19 mouse cellular contexts compared by ENCODE assay signal in the genomic region with DNA sequence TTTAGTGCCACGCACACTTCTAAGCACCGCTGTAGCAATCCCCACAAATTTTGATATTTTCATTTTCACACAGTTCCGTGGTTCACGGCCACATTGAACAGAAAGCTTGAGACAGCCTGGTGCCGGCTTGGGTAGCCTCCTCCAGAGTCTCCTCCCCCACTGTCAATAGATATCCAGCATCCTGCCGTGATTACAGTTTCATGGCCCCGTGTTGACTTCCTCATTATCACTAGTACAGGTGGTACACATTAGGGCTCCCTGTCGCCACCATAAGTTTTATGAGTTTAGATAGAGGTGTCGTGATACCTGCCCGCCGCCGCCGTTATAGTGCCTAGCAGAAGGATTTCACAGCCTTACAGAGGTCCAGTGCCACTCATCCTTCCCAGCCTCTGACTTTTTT.
"Had no signal": no experiment of that assay in that cellular context is flagged by ENCODE, and none has a peak within 500 bp of the region (broad histone marks: within the 10 kb centered on the region; RNA-seq: fewer than 3 reads in every experiment).

No protein-coding gene starts in this region.

- H3K9ac ChIP-seq: liver, embryonic 15.5 days; liver, postnatal 0 days; lung, embryonic 15.5 days; midbrain, embryonic 13.5 days; midbrain, embryonic 15.5 days; neural tube, embryonic 12.5 days had no signal

- H3K4me3 ChIP-seq: liver, embryonic 15.5 days; lung, embryonic 15.5 days; megakaryocyte, embryonic 14.5 days; midbrain, embryonic 13.5 days; midbrain, embryonic 15.5 days; neural tube, embryonic 12.5 days had no signal

- H3K27me3 ChIP-seq: liver, embryonic 15.5 days; lung, embryonic 15.5 days; megakaryocyte, embryonic 14.5 days; midbrain, embryonic 13.5 days; midbrain, embryonic 15.5 days; neural tube, embryonic 12.5 days had no signal

- H3K27ac ChIP-seq: liver, embryonic 15.5 days; lung, embryonic 15.5 days; macrophage; midbrain, embryonic 13.5 days; midbrain, embryonic 15.5 days; neural tube, embryonic 12.5 days had no signal

- DNase-seq: liver, postnatal 0 days; lung, adult 2 months; lung, postnatal 14 days; lung, postnatal 36 days; right cerebral cortex, postnatal 25 days; right cerebral cortex, postnatal 4 days; spleen, adult 18-20 months; thymus, adult 18-20 months; thymus, postnatal 25 days; thymus, postnatal 4 days had no signal

- H3K4me2 ChIP-seq: liver, embryonic 15.5 days; lung, embryonic 15.5 days; midbrain, embryonic 11.5 days; midbrain, embryonic 13.5 days; midbrain, embryonic 15.5 days; neural tube, embryonic 12.5 days had no signal

- H3K9me3 ChIP-seq: liver, embryonic 15.5 days; lung, embryonic 15.5 days; megakaryocyte, embryonic 14.5 days; midbrain, embryonic 13.5 days; midbrain, embryonic 15.5 days; neural tube, embryonic 12.5 days had no signal

- H3K36me3 ChIP-seq: liver, embryonic 15.5 days; lung, embryonic 15.5 days; midbrain, embryonic 13.5 days; midbrain, embryonic 15.5 days; neural tube, embryonic 12.5 days had no signal

- ATAC-seq: liver, postnatal 0 days; lung, postnatal 0 days; midbrain, embryonic 13.5 days; midbrain, embryonic 15.5 days had no signal
